Mouse (Mus musculus): Measurements from ENCODE around the gene Gm10277. TPM values are rescaled to one million over a fixed set of nuclear protein-coding genes. Genes with fewer than 3 reads are reported as not detected.

The Gm10277 gene
- polyA plus RNA-seq, 1 experiment from 2014 or later = 1.4 TPM

DNA sequence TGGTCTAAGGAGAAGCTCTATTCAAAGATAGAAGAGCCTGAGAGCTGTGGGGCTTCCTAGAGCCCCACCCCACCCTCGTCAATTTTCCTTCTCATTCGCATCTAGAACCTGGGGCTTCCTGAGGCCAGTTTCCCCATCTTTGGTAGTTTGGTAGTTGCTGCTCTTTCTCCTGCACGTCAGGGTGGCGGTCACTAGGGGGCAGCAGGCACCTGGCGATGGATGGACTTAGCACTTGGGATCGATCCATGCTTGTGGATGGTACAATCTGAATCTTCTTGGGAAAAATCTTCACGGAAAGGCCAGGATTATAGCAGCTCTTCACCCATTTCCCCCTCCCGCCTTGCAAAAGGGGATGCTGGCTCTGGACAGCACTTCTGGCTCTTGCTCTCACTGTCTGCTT lies 34.1 kb upstream of the Gm10277 start:
- Histone ChIP-seq H3K27ac (replicated peaks) (no peak overlapping the region), H3K4me2 (no peak overlapping the region), H3K36me3 (peaks cover 54% of the 10 kb centered on the region), H3K27me3 (no peaks in the 10 kb centered on the region), H3K9ac (no peak overlapping the region), H3K9me3 (no peaks in the 10 kb centered on the region), H3K4me3 (no peak overlapping the region), H3K4me1 (replicated peaks) (peaks cover 19% of the 10 kb centered on the region)
- 16% methylated on average over 8 of the region's 8 CpGs for WGBS
- no peak for ATAC-seq (ENCODE audit: low FRiP score, low read depth)

DNA sequence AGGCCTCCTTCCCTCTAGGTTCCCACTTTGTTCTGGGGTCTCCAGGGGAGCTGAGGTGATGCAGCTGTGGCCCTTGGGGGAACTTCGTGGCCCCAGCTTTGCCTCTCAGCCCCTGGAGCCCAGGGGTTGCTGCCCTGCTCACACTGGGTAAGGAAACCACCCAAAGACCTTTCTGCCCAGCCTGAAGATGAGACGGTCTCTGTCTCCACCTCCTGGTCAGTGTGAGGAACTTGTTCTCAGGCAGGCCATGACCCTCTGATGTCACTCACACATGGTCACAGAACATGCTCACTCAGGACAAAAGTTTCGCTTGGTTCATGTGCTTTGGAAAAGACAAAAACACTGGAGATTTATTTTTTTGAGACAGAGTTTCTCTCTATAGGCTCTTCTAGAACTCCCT lies 28.5 kb upstream of the Gm10277 start:
- ATAC-seq (ENCODE audit: low FRiP score, low read depth) = no peak; the same call in 1 of the 2 replicates
- WGBS = 26% methylated on average over 3 of the region's 3 CpGs

GRCm38 (mm10) chr11:77813969-77814368 lies 26.4 kb upstream of the Gm10277 start:
- no peak overlapping the region for H3K27ac ChIP-seq (replicated peaks)
- ATAC-seq (ENCODE audit: low FRiP score, low read depth) = no peak
- H3K27me3 ChIP-seq = no peaks in the 10 kb centered on the region
- H3K9ac ChIP-seq = no peak overlapping the region
- no peak overlapping the region for H3K4me2 ChIP-seq
- H3K9me3 ChIP-seq = no peaks in the 10 kb centered on the region
- WGBS = 68% methylated on average over 2 of the region's 2 CpGs
- peaks cover 11% of the 10 kb centered on the region for H3K36me3 ChIP-seq
- peaks cover 7% of the 10 kb centered on the region for H3K4me1 ChIP-seq (replicated peaks)
- H3K4me3 ChIP-seq = no peak overlapping the region

More for the DNA sequence above, 28.5 kb upstream of the Gm10277 start:
- no peaks in the 10 kb centered on the region for H3K4me1 ChIP-seq (replicated peaks)
- H3K9ac ChIP-seq = no peak overlapping the region
- H3K4me3 ChIP-seq = no peak overlapping the region
- no peaks in the 10 kb centered on the region for H3K27me3 ChIP-seq
- no peaks in the 10 kb centered on the region for H3K9me3 ChIP-seq
- no peak overlapping the region for H3K27ac ChIP-seq (replicated peaks)
- H3K4me2 ChIP-seq = no peak overlapping the region
- peaks cover 30% of the 10 kb centered on the region for H3K36me3 ChIP-seq

GRCm38 (mm10) chr11:77810018-77810417 lies 22.5 kb upstream of the Gm10277 start:
- no peak overlapping the region for H3K9ac ChIP-seq
- 97% methylated on average over 6 of the region's 6 CpGs for WGBS
- no peak for ATAC-seq (ENCODE audit: low FRiP score, low read depth)
- no peaks in the 10 kb centered on the region for H3K9me3 ChIP-seq
- H3K36me3 ChIP-seq = no peaks in the 10 kb centered on the region
- no peak overlapping the region for H3K4me3 ChIP-seq
- no peak overlapping the region for H3K27ac ChIP-seq (replicated peaks)
- no peak overlapping the region for H3K4me2 ChIP-seq
- no peaks in the 10 kb centered on the region for H3K27me3 ChIP-seq
- H3K4me1 ChIP-seq (replicated peaks) = peaks cover 35% of the 10 kb centered on the region

DNA sequence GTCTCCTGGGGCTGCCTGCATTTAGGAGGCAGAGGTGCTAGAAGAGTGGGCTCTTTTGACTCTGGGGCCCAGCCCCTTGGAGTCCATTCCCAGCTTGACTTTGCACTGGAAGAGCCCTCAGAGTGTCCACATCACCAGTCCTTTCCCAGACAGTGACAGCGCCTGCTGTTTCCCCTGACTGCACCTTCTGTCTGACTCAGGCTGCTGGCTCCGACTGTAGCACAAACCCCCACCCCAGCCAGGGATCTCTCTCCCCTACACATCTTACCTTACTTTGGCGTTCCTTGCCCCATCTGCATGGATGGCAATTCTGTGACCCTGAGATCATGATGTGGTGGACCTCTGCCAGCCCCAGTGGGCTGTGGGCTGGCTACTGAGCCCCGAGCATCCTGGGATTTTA lies 21.7 kb upstream of the Gm10277 start:
- H3K4me1 ChIP-seq (replicated peaks) = peaks cover 35% of the 10 kb centered on the region
- H3K36me3 ChIP-seq = no peaks in the 10 kb centered on the region
- no peak overlapping the region for H3K9ac ChIP-seq
- no peak overlapping the region for H3K4me3 ChIP-seq
- 60% methylated on average over 4 of the region's 4 CpGs for WGBS
- no peaks in the 10 kb centered on the region for H3K27me3 ChIP-seq
- no peak overlapping the region for H3K27ac ChIP-seq (replicated peaks)
- no peak overlapping the region for H3K4me2 ChIP-seq
- ATAC-seq (ENCODE audit: low FRiP score, low read depth) = no peak
- no peaks in the 10 kb centered on the region for H3K9me3 ChIP-seq

DNA sequence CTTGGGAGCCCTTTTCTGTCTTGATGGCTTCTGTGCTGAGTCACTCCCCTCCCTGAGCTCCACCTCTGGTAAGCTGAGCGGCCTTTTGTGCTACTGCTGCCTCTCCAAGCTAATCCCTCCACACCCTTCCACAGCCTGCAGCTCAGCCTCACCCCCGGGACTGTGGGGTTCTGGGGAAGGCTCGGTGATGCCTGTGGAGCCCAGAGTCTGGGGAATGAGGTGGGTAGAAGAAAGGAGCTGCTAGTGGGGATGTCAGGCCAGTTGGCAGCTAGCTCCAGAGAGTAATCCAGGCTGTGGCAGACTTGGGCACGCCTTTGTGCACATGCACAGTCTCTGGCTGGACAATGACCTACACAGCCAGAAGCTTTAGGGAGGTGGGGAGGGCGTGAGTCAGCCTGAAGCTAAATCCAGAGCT lies 20.5 kb upstream of the Gm10277 start:
- peaks cover 35% of the 10 kb centered on the region for H3K4me1 ChIP-seq (replicated peaks)
- H3K27ac ChIP-seq (replicated peaks) = no peak overlapping the region
- ATAC-seq (ENCODE audit: low FRiP score, low read depth) = no peak
- H3K9ac ChIP-seq = no peak overlapping the region
- no peaks in the 10 kb centered on the region for H3K36me3 ChIP-seq
- 39% methylated on average over 5 of the region's 5 CpGs for WGBS
- no peaks in the 10 kb centered on the region for H3K27me3 ChIP-seq
- H3K9me3 ChIP-seq = no peaks in the 10 kb centered on the region
- H3K4me2 ChIP-seq = no peak overlapping the region
- no peak overlapping the region for H3K4me3 ChIP-seq

GRCm38 (mm10) chr11:77806855-77807254 lies 19.3 kb upstream of the Gm10277 start:
- Histone ChIP-seq H3K36me3 (no peaks in the 10 kb centered on the region), H3K9ac (no peak overlapping the region), H3K4me2 (no peak overlapping the region), H3K4me1 (replicated peaks) (peaks cover 38% of the 10 kb centered on the region), H3K27me3 (no peaks in the 10 kb centered on the region), H3K4me3 (no peak overlapping the region), H3K27ac (replicated peaks) (no peak overlapping the region), H3K9me3 (no peaks in the 10 kb centered on the region)
- no peak for ATAC-seq (ENCODE audit: low FRiP score, low read depth)
- 87% methylated on average over 6 of the region's 6 CpGs for WGBS

DNA sequence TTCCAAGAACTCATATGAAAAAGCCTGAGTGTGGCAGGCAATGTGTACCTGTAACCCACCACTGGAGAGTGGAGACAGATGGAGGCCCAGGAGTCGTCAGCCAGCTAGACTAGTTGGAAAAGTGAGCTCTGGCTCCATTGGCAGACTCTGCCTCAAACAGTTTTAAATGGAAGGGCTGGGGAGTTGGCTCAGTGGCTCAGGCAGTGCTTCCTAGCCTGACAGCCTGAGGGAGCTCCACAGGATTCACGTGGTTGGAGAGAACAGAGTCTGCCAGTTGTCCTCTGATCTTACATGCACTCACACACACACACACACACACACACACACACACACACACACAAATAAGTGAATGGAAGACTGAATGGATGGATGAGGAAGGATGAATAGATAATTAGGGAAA lies 18.7 kb upstream of the Gm10277 start:
- Histone ChIP-seq H3K4me1 (replicated peaks) (peaks cover 38% of the 10 kb centered on the region), H3K27ac (replicated peaks) (0 out of 2 replicates have a peak overlapping the region, but pooled peaks have one; percentile 25), H3K36me3 (no peaks in the 10 kb centered on the region), H3K4me3 (no peak overlapping the region), H3K4me2 (no peak overlapping the region), H3K9ac (no peak overlapping the region), H3K9me3 (no peaks in the 10 kb centered on the region), H3K27me3 (no peaks in the 10 kb centered on the region)
- 21% methylated on average over 2 of the region's 2 CpGs for WGBS
- ATAC-seq (ENCODE audit: low FRiP score, low read depth) = no peak

DNA sequence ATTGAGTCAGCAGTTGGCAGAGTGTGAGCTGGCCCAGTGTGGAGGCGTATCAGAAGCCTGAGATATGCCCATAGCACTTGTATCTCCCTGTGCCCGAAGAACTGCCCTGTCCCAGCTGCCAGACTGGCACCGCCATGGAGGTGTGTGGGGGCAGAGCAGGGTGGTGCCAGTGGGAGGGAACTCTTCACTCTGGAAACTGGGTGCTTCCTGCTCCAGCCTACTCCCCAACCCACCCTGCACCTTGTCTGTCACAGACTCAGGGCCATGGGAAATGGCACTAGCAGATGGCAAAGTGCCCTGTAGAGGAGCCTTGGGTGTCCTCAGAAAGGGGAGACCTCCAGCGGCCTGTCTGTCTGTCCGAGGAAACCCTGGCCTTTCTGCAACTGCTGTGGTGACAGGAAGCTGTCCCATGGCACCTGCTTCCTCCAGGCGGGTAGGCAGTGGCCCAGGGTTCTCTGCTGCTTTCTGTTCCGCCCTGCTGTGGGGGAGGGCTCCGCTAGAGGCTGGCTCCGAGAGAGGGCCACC lies 14.9 kb upstream of the Gm10277 start:
- WGBS = 79% methylated on average over 9 of the region's 9 CpGs
- Histone ChIP-seq H3K9me3 (no peaks in the 10 kb centered on the region), H3K36me3 (no peaks in the 10 kb centered on the region), H3K27ac (replicated peaks) (no peak overlapping the region), H3K4me3 (no peak overlapping the region), H3K4me2 (no peak overlapping the region), H3K9ac (no peak overlapping the region), H3K4me1 (replicated peaks) (peaks cover 24% of the 10 kb centered on the region), H3K27me3 (no peaks in the 10 kb centered on the region)
- no peak for ATAC-seq (ENCODE audit: low FRiP score, low read depth)

DNA sequence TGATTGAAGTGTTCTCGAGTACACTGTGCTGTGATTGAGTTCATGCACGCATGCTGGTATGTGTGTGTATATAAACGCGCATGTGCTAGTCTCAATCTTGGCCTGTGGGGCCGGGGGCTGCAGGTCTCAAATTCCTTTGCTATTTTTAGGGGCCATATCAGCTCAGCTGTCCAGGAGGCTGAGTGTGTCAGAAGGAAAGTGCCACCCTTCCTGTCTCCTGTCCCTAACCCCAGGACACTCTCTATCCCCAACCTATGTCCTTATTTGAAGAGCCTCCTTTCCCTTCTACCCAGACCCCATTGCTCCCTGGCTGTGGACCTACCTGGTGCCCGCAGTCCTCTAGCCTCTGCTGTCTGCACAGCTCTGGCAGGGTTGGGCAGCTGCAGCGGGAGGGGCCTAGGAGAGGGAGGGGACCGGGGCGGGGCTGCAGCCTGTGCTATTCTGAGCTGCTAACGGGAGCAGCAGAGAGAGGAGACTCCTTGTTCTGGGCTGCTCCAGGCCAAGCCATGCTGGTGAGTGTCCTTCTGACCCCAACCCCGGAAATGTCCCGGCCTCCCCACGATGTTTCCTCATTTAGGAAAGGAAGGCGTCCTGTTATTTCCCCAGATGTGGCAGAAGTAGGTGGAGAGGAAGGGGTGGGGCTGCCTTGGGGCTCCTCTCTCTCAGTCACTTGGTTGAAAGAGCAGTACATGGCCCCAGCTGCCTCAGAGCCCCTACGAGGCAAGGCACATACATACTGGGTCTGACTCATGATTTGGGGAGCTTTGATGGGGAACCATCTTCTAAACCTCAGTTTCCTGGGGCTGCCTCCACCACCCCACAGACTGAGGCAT lies 13.5 kb upstream of the Gm10277 start:
- H3K27me3 ChIP-seq = no peaks in the 10 kb centered on the region
- no peak overlapping the region for H3K4me2 ChIP-seq
- WGBS = 31% methylated on average over 15 of the region's 15 CpGs
- no peaks in the 10 kb centered on the region for H3K9me3 ChIP-seq
- H3K4me3 ChIP-seq = no peak overlapping the region
- H3K36me3 ChIP-seq = no peaks in the 10 kb centered on the region
- no peak overlapping the region for H3K9ac ChIP-seq
- H3K27ac ChIP-seq (replicated peaks) = no peak overlapping the region
- ATAC-seq (ENCODE audit: low FRiP score, low read depth) = 0 out of 2 replicates have a peak, but pooled peaks have one; percentile 36
- H3K4me1 ChIP-seq (replicated peaks) = peaks cover 14% of the 10 kb centered on the region

DNA sequence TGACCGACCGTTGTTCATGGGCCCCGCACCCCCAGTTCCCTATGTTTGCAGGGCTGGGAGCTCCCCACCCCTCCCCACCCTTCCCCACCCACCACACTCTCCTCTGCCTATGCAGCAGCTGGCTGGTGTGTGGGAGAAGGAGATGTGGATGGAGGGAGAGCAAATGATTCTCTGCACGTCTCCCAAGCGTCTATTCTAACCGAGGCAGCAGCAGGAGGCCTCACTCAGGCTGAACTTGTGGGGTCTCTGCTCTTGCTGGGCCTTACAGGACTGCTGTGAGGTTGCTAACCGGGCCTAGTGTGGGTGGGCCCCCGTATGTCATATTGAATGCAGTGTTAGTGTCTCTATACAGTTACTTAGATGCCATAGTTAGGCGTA lies 12.9 kb upstream of the Gm10277 start:
- H3K9me3 ChIP-seq = no peaks in the 10 kb centered on the region
- ATAC-seq (ENCODE audit: low FRiP score, low read depth) = 0 out of 2 replicates have a peak, but pooled peaks have one; percentile 31

GRCm38 (mm10) chr11:77795216-77795615 lies 7.7 kb upstream of the Gm10277 start:
- Histone ChIP-seq H3K4me2 (no peak overlapping the region), H3K4me3 (no peak overlapping the region), H3K9me3 (no peaks in the 10 kb centered on the region), H3K27ac (replicated peaks) (no peak overlapping the region), H3K9ac (no peak overlapping the region), H3K27me3 (no peaks in the 10 kb centered on the region), H3K36me3 (no peaks in the 10 kb centered on the region), H3K4me1 (replicated peaks) (peaks cover 37% of the 10 kb centered on the region)
- ATAC-seq (ENCODE audit: low FRiP score, low read depth) = no peak
- WGBS = 80% methylated on average over 5 of the region's 5 CpGs

More for the DNA sequence above, 12.9 kb upstream of the Gm10277 start:
- no peak overlapping the region for H3K4me3 ChIP-seq
- H3K4me1 ChIP-seq (replicated peaks) = peaks cover 11% of the 10 kb centered on the region; the same call in 1 of the 2 replicates
- H3K27ac ChIP-seq (replicated peaks) = no peak overlapping the region
- no peak overlapping the region for H3K4me2 ChIP-seq
- H3K27me3 ChIP-seq = no peaks in the 10 kb centered on the region
- 63% methylated on average over 9 of the region's 9 CpGs for WGBS
- H3K9ac ChIP-seq = no peak overlapping the region
- no peaks in the 10 kb centered on the region for H3K36me3 ChIP-seq

Measured in hindbrain, embryonic 15.5 days (tissue).